Mouse (Mus musculus) forelimb bud, embryonic 11.5 days (tissue): ENCODE data around the gene Rps26.

Experiments
- DNase-seq: peaks from one replicate; pipeline ENCODE4 v3.0.0-alpha.2; 2012; ENCODE audit warnings: low read depth, low spot score

The Rps26 gene

GRCm38 (mm10) chr10:128606483-128606882, 20.1 kb downstream of the Rps26 start:
- no peak for DNase-seq

DNA sequence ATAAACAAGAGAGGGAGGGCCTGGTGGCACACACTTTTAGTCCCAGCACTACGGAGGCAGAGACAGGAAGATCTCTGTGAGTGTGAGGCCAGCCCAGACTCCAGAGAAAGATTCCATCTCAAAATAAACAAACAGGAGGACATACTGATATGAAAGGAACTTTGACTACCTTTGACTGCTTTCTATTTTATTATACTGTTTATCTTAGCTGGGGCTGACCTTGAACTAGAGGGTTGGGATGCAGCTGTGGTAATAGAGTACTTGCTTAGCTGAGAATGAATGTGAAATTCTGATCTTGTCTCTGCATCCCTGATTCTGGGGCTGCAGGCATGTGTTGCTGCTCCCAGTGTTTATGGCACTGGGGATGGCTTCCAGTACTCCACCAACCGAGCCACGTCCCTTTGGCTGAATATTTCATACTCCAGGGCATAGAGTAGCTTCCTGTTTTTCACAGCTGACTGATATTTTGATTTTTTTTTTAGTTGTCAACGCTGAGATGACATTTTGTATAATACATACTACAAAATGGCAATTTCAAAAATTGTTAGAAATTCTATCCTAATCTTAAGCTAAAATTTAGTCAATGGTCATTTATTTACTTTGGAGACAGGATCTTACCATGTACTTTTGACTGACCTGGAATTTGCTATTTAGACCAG, 23.9 kb downstream of the Rps26 start:
- DNase-seq = no peak

DNA sequence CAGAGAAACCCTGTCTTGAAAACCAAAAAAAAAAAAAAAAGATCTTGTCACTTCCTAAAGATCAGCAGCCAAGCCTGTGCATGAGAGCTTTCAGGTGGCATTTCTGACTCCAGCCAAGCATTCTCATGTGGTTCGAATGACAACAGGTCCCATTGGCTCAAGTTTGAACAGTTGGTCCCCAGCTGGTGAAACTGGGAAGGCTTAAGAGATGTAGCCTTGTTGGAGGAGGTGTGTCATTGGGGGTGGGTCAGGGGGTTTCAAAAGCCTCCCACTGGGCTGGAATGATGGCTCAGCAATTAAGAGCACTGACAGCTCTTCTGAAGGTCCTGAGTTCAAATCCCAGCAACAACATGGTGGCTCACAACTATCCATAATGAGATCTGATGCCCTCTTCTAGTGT, 25.0 kb downstream of the Rps26 start:
- no peak for DNase-seq

GRCm38 (mm10) chr10:128598476-128598875, 28.1 kb downstream of the Rps26 start:
- DNase-seq = no peak

GRCm38 (mm10) chr10:128592797-128593196, 33.8 kb downstream of the Rps26 start:
- DNase-seq = no peak

DNA sequence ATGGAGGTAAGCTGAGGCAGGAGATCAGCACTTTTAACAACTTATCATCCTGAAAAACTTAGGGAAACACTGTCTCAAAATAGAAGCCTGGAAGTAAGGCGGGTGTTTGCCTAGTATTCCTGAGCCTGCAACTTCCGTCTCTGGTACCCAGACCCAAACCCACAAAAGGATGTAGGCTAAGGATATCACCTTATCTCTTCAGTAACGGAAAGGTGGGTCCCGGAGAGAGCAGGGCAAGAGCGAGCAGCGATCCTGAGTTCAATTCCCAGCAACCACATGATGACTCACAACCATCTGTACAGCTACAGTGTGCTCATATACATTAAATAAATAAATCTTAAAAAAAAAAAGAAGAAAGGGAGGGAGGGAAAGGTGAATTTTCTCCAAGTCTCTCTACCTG, 35.1 kb downstream of the Rps26 start:
- DNase-seq = no peak

- peak; percentile 74 for DNase-seq
These were observed 36.3 kb downstream of the Rps26 start for GRCm38 (mm10) chr10:128590193-128590690.

DNA sequence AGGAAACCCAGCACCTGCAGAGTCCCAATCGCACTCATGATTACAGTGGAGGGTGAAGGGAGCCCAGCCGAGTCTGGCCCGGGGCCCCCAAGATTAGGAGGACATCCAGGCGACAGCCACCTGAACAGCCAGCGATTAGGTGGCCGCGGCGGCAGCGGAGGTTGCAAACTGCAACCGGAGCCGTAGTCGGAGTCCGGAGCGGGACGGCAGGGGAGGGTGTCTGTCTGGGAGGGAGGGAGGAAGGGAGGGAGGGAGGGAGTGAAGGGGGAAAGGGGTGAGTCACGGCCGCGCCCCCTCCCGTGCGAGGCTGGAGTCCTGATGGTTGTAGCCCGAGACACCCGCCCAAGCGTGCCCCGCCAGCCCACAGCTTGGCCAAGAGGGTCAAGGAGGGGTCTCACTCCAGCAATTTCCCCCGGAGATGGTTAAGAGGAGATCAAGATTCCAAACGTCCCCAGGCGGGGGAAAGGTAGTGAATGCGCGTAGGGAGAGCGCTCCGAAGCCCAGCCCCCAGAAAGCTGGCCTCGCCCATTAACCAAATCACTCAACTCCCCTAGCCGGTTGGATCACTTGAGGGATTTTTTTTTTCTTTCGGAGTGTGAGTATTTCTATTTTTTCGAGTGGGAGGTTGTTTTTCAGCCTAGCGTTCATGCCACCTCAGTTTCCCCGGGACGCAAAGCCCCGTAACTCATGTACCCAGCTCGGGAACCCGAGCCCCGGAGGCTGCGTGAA, 36.9 kb downstream of the Rps26 start, which contains the start of gene Erbb3:
TSS of gene Erbb3 (minus strand) at position 189 of the 729 bp plus-strand sequence.
- peak; percentile 56 for DNase-seq

- no peak for DNase-seq
These were observed 37.6 kb downstream of the Rps26 start for GRCm38 (mm10) chr10:128588775-128589463.

GRCm38 (mm10) chr10:128588136-128588535, 38.4 kb downstream of the Rps26 start:
- no peak for DNase-seq

- DNase-seq = no peak
These were observed 38.9 kb downstream of the Rps26 start for GRCm38 (mm10) chr10:128587697-128588096.

DNA sequence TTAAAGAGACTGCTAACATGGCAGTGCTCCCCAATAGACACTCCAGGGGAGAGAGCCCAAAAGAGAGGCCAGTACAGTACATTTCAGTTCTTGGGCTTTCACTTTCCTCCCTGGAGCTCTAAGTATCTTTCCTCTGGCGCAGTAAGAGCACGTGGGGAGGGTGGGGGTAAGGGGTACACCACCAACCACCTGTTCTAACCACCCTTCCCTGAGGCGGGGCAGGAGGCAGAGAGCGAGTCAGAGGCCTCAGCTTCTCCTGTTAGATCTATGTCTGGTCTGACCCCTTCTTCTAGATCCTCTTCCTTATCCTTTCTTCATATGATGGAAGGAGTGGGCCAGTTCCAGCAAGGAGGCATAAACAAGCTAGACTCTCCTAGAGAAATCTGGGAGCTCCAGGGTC, 39.4 kb downstream of the Rps26 start:
- no peak for DNase-seq

DNA sequence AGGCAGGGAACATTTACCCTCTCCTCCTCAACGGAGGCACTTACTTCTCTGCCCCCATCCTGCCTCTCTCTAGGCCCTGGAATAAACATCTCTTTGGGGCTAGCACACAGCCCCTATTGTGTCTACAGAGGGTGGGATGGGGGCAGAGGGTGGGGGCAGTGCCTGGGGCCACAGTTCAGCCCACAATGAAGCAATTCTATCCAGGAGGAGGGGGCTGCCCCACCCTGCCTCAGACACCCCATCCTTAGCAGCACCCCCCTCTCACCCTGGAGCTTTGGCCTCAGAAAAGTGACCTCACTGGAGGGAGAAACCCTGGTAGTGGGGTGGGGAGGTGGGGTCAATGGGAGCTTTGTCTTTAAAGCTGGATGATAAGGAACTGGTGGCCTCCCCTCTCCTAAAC, 40.0 kb downstream of the Rps26 start:
- DNase-seq = no peak

GRCm38 (mm10) chr10:128584386-128584785, 42.2 kb downstream of the Rps26 start:
- peak; percentile 56 for DNase-seq

DNA sequence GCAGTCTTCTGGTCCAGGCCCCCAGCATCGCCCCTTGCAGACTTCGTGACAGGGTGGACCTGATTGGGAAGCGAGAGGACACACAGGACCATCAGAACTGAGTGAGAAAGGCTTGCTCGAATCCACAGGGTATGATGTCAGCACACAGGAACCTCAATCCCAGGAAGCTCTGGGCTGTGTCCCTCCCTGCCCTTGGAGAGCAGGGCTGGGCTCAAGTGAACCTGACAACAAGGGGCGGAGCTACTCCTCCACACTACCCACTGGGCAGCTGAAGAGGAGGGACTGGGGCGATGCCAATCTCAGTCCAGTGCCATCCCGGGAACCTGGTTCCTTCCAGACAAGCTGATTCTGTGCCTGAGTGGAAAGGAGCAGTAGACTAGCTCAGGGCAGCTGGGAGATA, 42.9 kb downstream of the Rps26 start:
- no peak for DNase-seq

DNA sequence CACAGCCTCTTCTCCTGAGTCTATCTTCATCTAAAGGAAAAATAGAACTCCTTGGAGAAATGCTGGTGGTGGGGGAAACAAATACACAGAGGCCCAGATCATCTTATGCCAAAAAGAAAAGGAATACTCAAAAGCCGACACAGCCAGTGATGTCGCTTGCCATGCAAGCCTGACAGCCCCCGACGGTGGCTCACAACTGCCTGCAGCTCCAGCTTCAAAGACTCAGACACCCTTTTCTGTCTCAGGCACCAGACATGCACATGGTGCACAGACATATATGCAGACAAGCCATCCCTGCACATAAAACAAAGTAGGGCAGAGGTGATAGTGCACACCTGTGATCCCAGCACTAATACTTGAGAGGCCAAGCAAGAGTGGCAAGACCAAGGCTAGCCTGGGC, 46.8 kb downstream of the Rps26 start:
- no peak for DNase-seq

DNA sequence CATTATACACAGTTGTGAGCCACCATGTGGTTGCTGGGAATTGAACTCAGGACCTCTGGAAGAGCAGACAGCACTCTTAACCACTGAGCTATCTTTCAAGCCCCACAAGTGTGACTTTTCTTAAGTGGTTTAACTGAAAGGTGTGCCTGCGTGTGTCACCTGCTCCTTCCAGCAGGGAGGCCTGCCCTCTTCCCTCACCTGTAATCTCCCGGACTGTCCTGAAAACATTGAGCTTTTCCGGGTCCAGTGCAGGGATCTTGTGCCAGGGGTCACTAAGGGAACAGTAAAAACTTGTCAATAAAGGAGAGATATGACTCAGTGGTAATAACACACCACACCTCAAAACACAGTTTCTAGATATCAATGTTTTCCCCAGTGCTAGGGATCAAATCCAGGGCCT, 47.2 kb downstream of the Rps26 start:
- DNase-seq = no peak

DNA sequence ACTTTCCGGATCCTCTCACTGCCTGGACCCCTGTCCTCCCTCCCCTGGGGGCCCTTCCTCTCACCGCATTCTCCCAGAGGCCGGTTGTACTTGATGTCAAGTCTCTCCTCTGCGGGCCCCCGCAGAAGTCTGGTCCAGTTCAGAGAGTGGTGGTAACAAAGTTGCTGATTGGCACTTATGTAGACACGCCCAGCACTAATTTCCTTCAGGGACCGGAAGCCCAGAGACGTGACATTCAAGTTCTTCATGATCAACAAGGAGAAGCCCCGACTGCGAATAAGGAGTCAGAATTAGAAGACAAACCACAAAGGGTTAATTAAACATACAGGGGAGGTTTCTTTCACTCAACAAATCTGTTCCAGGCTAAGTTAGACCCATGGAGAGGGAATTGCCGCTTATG, 48.2 kb downstream of the Rps26 start:
- no peak for DNase-seq

DNA sequence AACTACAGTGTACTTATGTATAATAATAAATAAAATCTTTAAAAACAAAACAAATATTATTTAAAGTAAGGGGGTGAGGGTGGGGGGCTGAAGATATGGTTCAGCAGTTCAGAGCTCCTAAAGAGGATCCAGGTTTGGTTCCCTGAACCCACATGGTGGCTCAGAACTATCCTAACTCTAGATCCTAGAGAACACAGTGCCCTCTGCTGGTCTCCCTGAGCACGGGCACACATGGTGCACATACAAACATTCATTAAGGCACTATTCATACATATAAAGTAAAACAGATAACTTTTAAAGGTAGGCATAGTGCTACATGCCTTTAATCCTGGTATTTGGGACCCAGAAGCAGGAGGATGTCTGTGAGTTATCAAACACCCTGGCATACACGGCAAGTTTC, 51.5 kb downstream of the Rps26 start:
- DNase-seq = no peak
